Mouse (Mus musculus): Measurements from ENCODE around the gene Ttc38. TPM values are rescaled to one million over a fixed set of nuclear protein-coding genes. Genes with fewer than 3 reads are reported as not detected.

Gene Ttc38
- polyA plus RNA-seq, 2 experiments = 5.0 to 6.9 TPM

GRCm38 (mm10) chr15:85900318-85900717 is 68.2 kb downstream of the Ttc38 start:
- Histone ChIP-seq H3K9me3 (ENCODE audit: control insufficient read depth, low read length) (no peaks in the 10 kb centered on the region), H3K27me3 (ENCODE audit: control insufficient read depth, insufficient read depth, low read length) (no peaks in the 10 kb centered on the region), H3K4me2 (replicated peaks; ENCODE audit: low read depth, low read length, severe bottlenecking) (no peak overlapping the region), H3K27ac (replicated peaks; ENCODE audit: low read depth, low read length) (no peak overlapping the region), H3K4me1 (ENCODE audit: control insufficient read depth, insufficient read depth, low read length) (no peaks in the 10 kb centered on the region), H3K4me3 (replicated peaks; ENCODE audit: low read length) (no peak overlapping the region), H3K36me3 (ENCODE audit: control insufficient read depth, insufficient read depth, low read length) (peaks cover 38% of the 10 kb centered on the region), H3K9ac (ENCODE audit: low read depth, low read length, severe bottlenecking) (no peak overlapping the region)
- ATAC-seq (ENCODE audit: low FRiP score, low read depth) (no peak), DNase-seq (ENCODE audit: low spot score) (no peak)
- 80% methylated on average over 8 of the region's 8 CpGs for WGBS
- no peak for TF ChIP-seq POLR2A (IDR thresholded peaks at IDR 0.05; ENCODE audit: borderline replicate concordance, extremely low read depth, insufficient read depth, insufficient read length)

- Histone ChIP-seq H3K27ac (replicated peaks; ENCODE audit: low read depth, low read length) (no peak overlapping the region), H3K27me3 (ENCODE audit: control insufficient read depth, insufficient read depth, low read length) (no peaks in the 10 kb centered on the region), H3K4me2 (replicated peaks; ENCODE audit: low read depth, low read length, severe bottlenecking) (no peak overlapping the region), H3K36me3 (ENCODE audit: control insufficient read depth, insufficient read depth, low read length) (peaks cover 38% of the 10 kb centered on the region), H3K4me1 (ENCODE audit: control insufficient read depth, insufficient read depth, low read length) (no peaks in the 10 kb centered on the region), H3K9ac (ENCODE audit: low read depth, low read length, severe bottlenecking) (no peak overlapping the region), H3K9me3 (ENCODE audit: control insufficient read depth, low read length) (no peaks in the 10 kb centered on the region), H3K4me3 (replicated peaks; ENCODE audit: low read length) (no peak overlapping the region)
- ATAC-seq (ENCODE audit: low FRiP score, low read depth) = no peak
- no peak for TF ChIP-seq POLR2A (IDR thresholded peaks at IDR 0.05; ENCODE audit: borderline replicate concordance, extremely low read depth, insufficient read depth, insufficient read length)
- DNase-seq (ENCODE audit: low spot score) = no peak
- 83% methylated on average over 12 of the region's 12 CpGs for WGBS
These were observed 68.7 kb downstream of the Ttc38 start for GRCm38 (mm10) chr15:85900801-85901200.

- DNase-seq (ENCODE audit: low spot score) = no peak
- Histone ChIP-seq H3K4me2 (replicated peaks; ENCODE audit: low read depth, low read length, severe bottlenecking) (no peak overlapping the region), H3K9me3 (ENCODE audit: control insufficient read depth, low read length) (no peaks in the 10 kb centered on the region), H3K9ac (ENCODE audit: low read depth, low read length, severe bottlenecking) (no peak overlapping the region), H3K27ac (replicated peaks; ENCODE audit: low read depth, low read length) (no peak overlapping the region), H3K27me3 (ENCODE audit: control insufficient read depth, insufficient read depth, low read length) (no peaks in the 10 kb centered on the region), H3K4me1 (ENCODE audit: control insufficient read depth, insufficient read depth, low read length) (no peaks in the 10 kb centered on the region), H3K4me3 (replicated peaks; ENCODE audit: low read length) (no peak overlapping the region), H3K36me3 (ENCODE audit: control insufficient read depth, insufficient read depth, low read length) (peaks cover 23% of the 10 kb centered on the region)
- WGBS = 84% methylated on average over 10 of the region's 10 CpGs
- ATAC-seq (ENCODE audit: low FRiP score, low read depth) = no peak
- no peak for TF ChIP-seq POLR2A (IDR thresholded peaks at IDR 0.05; ENCODE audit: borderline replicate concordance, extremely low read depth, insufficient read depth, insufficient read length)
These were observed 70.4 kb downstream of the Ttc38 start for GRCm38 (mm10) chr15:85902505-85902904.

- H3K9ac ChIP-seq (ENCODE audit: low read depth, low read length, severe bottlenecking) = no peak overlapping the region
- H3K4me1 ChIP-seq (ENCODE audit: control insufficient read depth, insufficient read depth, low read length) = no peaks in the 10 kb centered on the region
- ATAC-seq (ENCODE audit: low FRiP score, low read depth) (no peak), DNase-seq (ENCODE audit: low spot score) (no peak)
- 0 out of 2 replicates have a peak, but pooled peaks cover 11% of the 10 kb centered on the region for H3K36me3 ChIP-seq (ENCODE audit: control insufficient read depth, insufficient read depth, low read length)
- H3K27me3 ChIP-seq (ENCODE audit: control insufficient read depth, insufficient read depth, low read length) = no peaks in the 10 kb centered on the region
- TF ChIP-seq POLR2A (IDR thresholded peaks at IDR 0.05; ENCODE audit: borderline replicate concordance, extremely low read depth, insufficient read depth, insufficient read length) = no peak
- H3K9me3 ChIP-seq (ENCODE audit: control insufficient read depth, low read length) = no peaks in the 10 kb centered on the region
- no peak overlapping the region for H3K27ac ChIP-seq (replicated peaks; ENCODE audit: low read depth, low read length)
- H3K4me3 ChIP-seq (replicated peaks; ENCODE audit: low read length) = no peak overlapping the region
- WGBS = 68% methylated on average over 8 of the region's 8 CpGs
- H3K4me2 ChIP-seq (replicated peaks; ENCODE audit: low read depth, low read length, severe bottlenecking) = no peak overlapping the region
These were observed 71.7 kb downstream of the Ttc38 start for GRCm38 (mm10) chr15:85903826-85904225.

Other genes starting within 250 kb of the Ttc38 start
- 22.4 and 24.7 TPM in 2 replicates for gene Wnt7b, start 249.8 kb upstream of the Ttc38 start, polyA plus RNA-seq (2012; rRNA removed)
- 40.0 and 46.0 TPM in 2 replicates for gene Wnt7b, start 249.8 kb upstream of the Ttc38 start, polyA plus RNA-seq (2014; fragmentation: Nextera tagmentation; extraction: Ambion mirVana)
- 0.36 and 0.84 TPM in 2 replicates for gene Ppara, start 97.3 kb upstream of the Ttc38 start, polyA plus RNA-seq (2012; rRNA removed)
- 2.2 and 2.8 TPM in 2 replicates for gene Ppara, start 97.3 kb upstream of the Ttc38 start, polyA plus RNA-seq (2014; fragmentation: Nextera tagmentation; extraction: Ambion mirVana)
- gene Cdpf1, start 20.6 kb upstream of the Ttc38 start, polyA plus RNA-seq (2012; rRNA removed) = 25.0 and 36.2 TPM in 2 replicates
- gene Cdpf1, start 20.6 kb upstream of the Ttc38 start, polyA plus RNA-seq (2014; fragmentation: Nextera tagmentation; extraction: Ambion mirVana) = 28.4 and 32.5 TPM in 2 replicates
- 0.38 and 0.42 TPM in 2 replicates for gene Pkdrej, start 10.6 kb upstream of the Ttc38 start, polyA plus RNA-seq (2012; rRNA removed)
- 0.25 and 0.36 TPM in 2 replicates for gene Pkdrej, start 10.6 kb upstream of the Ttc38 start, polyA plus RNA-seq (2014; fragmentation: Nextera tagmentation; extraction: Ambion mirVana)
- gene Gtse1, start 27.4 kb downstream of the Ttc38 start, polyA plus RNA-seq (2012; rRNA removed) = 27.2 and 29.6 TPM in 2 replicates
- gene Gtse1, start 27.4 kb downstream of the Ttc38 start, polyA plus RNA-seq (2014; fragmentation: Nextera tagmentation; extraction: Ambion mirVana) = 16.7 and 20.9 TPM in 2 replicates
- gene Trmu, start 47.0 kb downstream of the Ttc38 start, polyA plus RNA-seq (2012; rRNA removed) = 65.3 and 68.8 TPM in 2 replicates
- gene Trmu, start 47.0 kb downstream of the Ttc38 start, polyA plus RNA-seq (2014; fragmentation: Nextera tagmentation; extraction: Ambion mirVana) = 36.1 and 37.6 TPM in 2 replicates
- 11.8 and 13.1 TPM in 2 replicates for gene Celsr1, start 201.5 kb downstream of the Ttc38 start, polyA plus RNA-seq (2012; rRNA removed)
- 6.5 TPM in 2 replicates for gene Celsr1, start 201.5 kb downstream of the Ttc38 start, polyA plus RNA-seq (2014; fragmentation: Nextera tagmentation; extraction: Ambion mirVana)
- 23.5 and 26.4 TPM in 2 replicates for gene Gramd4, start 225.4 kb downstream of the Ttc38 start, polyA plus RNA-seq (2012; rRNA removed)
- gene Gramd4, start 225.4 kb downstream of the Ttc38 start, polyA plus RNA-seq (2014; fragmentation: Nextera tagmentation; extraction: Ambion mirVana) = 12.3 and 15.4 TPM in 2 replicates

Measured in limb, embryonic 14.5 days (tissue).